Mouse (Mus musculus): ENCODE data around the gene Sacs. TPM values are rescaled to one million over a fixed set of nuclear protein-coding genes. Genes with fewer than 3 reads are reported as not detected.
A peak's percentile ranks its signal among the peaks of the same experiment; 100 is the strongest.
"Not testable (repeated sequence)": the region's sequence is repeated elsewhere in the genome, so short reads cannot be mapped to it uniquely, and the experiment has no call there.

Gene Sacs
- polyA plus RNA-seq, 1 experiment from 2014 or later, result 1.8 TPM

DNA sequence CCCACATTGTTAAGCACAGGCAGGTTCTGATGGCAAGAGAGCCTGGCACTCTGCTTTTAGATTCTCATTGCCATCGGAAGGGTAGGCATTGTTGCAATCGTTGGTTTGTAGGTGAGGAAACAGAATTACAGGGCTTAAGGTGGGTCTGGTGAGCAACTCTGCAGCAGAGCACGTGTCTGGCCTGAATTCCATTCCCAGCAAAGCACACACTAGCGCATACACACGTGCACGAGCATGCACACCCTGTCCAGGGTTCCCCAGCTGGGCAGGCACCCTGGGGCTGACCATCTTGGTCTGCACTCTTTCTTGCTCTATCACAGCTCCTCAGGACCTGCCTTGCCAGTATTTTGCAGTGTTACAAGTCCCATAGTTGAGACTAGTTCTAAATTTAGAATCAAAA is 13.1 kb upstream of the Sacs start:
- WGBS, result 73% methylated on average over 6 of the region's 6 CpGs
- no peak overlapping the region for H3K9ac ChIP-seq (ENCODE audit: low read length)
- H3K4me1 ChIP-seq (replicated peaks; ENCODE audit: control insufficient read depth, insufficient read depth, low read length), result no peaks in the 10 kb centered on the region
- no peak for ATAC-seq (ENCODE audit: low read depth)
- no peaks in the 10 kb centered on the region for H3K9me3 ChIP-seq (ENCODE audit: control insufficient read depth, low read length)
- no peak overlapping the region for H3K4me3 ChIP-seq (ENCODE audit: low read length)
- H3K36me3 ChIP-seq (ENCODE audit: control insufficient read depth, insufficient read depth, low read length), result no peaks in the 10 kb centered on the region
- no peaks in the 10 kb centered on the region for H3K27me3 ChIP-seq (ENCODE audit: control insufficient read depth, insufficient read depth, low read depth, low read length)
- H3K4me2 ChIP-seq (ENCODE audit: low read depth, low read length), result no peak overlapping the region
- H3K27ac ChIP-seq (ENCODE audit: low read length), result no peak overlapping the region

- not testable (repeated sequence) for H3K9me3 ChIP-seq (ENCODE audit: control insufficient read depth, low read length); H3K27me3 ChIP-seq (ENCODE audit: control insufficient read depth, insufficient read depth, low read depth, low read length); H3K27ac ChIP-seq (ENCODE audit: low read length); H3K4me3 ChIP-seq (ENCODE audit: low read length); ATAC-seq (ENCODE audit: low read depth); H3K4me2 ChIP-seq (ENCODE audit: low read depth, low read length); H3K9ac ChIP-seq (ENCODE audit: low read length); H3K4me1 ChIP-seq (replicated peaks; ENCODE audit: control insufficient read depth, insufficient read depth, low read length); H3K36me3 ChIP-seq (ENCODE audit: control insufficient read depth, insufficient read depth, low read length)
- WGBS, result 82% methylated on average over 6 of the region's 6 CpGs
Observed at GRCm38 (mm10) chr14:61127365-61127764, 10.9 kb upstream of the Sacs start.

- ATAC-seq (ENCODE audit: low read depth), result no peak
- Histone ChIP-seq H3K27ac (ENCODE audit: low read length) (no peak overlapping the region), H3K9me3 (ENCODE audit: control insufficient read depth, low read length) (no peaks in the 10 kb centered on the region), H3K4me3 (ENCODE audit: low read length) (no peak overlapping the region), H3K27me3 (ENCODE audit: control insufficient read depth, insufficient read depth, low read depth, low read length) (no peaks in the 10 kb centered on the region), H3K9ac (ENCODE audit: low read length) (no peak overlapping the region), H3K36me3 (ENCODE audit: control insufficient read depth, insufficient read depth, low read length) (no peaks in the 10 kb centered on the region), H3K4me2 (ENCODE audit: low read depth, low read length) (no peak overlapping the region), H3K4me1 (replicated peaks; ENCODE audit: control insufficient read depth, insufficient read depth, low read length) (no peaks in the 10 kb centered on the region)
- WGBS, result 59% methylated on average over 7 of the region's 7 CpGs
Observed at GRCm38 (mm10) chr14:61128961-61129507, 9.2 kb upstream of the Sacs start.

DNA sequence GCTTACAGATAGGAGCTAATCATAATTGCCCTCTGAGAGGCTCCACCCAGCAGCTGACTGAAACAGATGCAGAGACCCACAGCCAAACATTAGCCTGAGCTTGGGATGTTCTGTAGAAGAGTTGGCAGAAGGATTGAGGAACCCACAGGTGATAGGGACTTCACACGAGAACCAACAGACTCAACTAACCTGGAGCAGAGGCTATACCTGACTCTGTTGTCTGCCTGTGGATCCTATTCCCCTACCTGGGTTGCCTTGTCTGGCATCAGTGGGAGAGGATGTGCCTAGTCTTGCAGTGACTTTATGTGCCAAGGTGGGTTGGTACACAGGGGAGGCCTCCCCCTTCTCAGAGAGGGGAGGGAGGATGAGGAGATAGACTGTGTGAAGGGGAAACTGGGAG is 5.7 kb upstream of the Sacs start:
- no peak overlapping the region for H3K4me2 ChIP-seq (ENCODE audit: low read depth, low read length)
- H3K9ac ChIP-seq (ENCODE audit: low read length), result no peak overlapping the region
- ATAC-seq (ENCODE audit: low read depth), result no peak
- no peaks in the 10 kb centered on the region for H3K36me3 ChIP-seq (ENCODE audit: control insufficient read depth, insufficient read depth, low read length)
- H3K4me1 ChIP-seq (replicated peaks; ENCODE audit: control insufficient read depth, insufficient read depth, low read length), result no peaks in the 10 kb centered on the region
- no peak overlapping the region for H3K27ac ChIP-seq (ENCODE audit: low read length)
- H3K4me3 ChIP-seq (ENCODE audit: low read length), result no peak overlapping the region
- 61% methylated on average over 1 of the region's 1 CpGs for WGBS
- no peaks in the 10 kb centered on the region for H3K9me3 ChIP-seq (ENCODE audit: control insufficient read depth, low read length)
- H3K27me3 ChIP-seq (ENCODE audit: control insufficient read depth, insufficient read depth, low read depth, low read length), result peaks cover 2% of the 10 kb centered on the region; the same call in 1 of the 2 replicates

DNA sequence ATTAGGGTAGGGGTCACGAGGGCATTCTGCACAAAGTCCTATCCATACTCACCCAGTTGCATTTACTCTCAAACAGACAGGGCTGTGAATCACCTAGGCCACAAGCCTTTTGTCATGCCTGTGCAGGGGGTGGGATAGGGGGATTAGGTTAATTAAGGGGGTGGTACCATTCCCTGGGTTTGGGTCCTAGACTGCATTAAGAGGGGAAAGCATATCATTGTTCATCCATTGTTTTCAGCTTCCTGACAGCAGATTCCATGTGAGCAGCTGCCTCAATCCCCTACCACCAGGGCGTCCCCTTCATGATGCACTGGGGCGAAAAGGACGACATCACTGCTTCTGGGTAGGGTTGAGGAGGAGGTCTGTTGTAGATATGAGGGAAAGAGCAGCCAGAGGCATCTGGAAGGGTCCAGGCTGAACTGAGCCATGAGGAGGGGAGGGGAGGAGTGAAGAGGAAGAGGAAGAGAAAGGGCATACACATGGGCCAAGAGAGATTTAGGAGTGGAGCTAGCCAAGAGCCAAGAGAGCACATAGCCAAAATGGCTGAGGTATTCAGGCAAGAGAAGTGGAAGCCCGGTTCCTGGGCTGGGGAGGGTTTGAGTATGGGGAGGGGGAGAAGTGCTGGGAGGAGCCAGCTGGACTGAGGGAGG is 3.8 kb upstream of the Sacs start:
- ATAC-seq (ENCODE audit: low read depth), result no peak
- 50% methylated on average over 5 of the region's 5 CpGs for WGBS

DNA sequence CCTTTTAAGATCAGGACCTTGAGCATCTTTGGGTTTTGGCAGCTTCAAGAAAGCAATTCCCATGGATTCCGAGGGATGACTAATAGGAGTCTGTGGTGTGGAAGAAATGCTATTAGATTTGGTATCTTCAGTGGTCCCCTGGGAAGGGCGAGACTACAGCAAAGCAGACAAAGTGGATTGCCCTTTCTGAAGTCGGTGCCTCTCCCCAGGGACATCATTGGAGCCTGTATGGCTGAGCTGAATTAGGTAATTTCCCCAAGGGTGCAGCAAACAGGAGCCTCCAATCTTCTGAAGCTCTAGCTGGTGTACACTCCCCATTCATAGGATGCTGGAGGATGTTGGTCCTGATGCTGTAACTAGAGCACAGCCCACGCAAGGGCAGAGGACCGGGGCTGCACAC is 847 bp upstream of the Sacs start:
- WGBS, result 84% methylated on average over 5 of the region's 5 CpGs
- no peak overlapping the region for H3K4me3 ChIP-seq (ENCODE audit: low read length)
- H3K36me3 ChIP-seq (ENCODE audit: control insufficient read depth, insufficient read depth, low read length), result no peaks in the 10 kb centered on the region
- H3K9me3 ChIP-seq (ENCODE audit: control insufficient read depth, low read length), result no peaks in the 10 kb centered on the region
- H3K9ac ChIP-seq (ENCODE audit: low read length), result no peak overlapping the region
- H3K4me2 ChIP-seq (ENCODE audit: low read depth, low read length), result no peak overlapping the region
- no peak overlapping the region for H3K27ac ChIP-seq (ENCODE audit: low read length)
- ATAC-seq (ENCODE audit: low read depth), result no peak
- H3K27me3 ChIP-seq (ENCODE audit: control insufficient read depth, insufficient read depth, low read depth, low read length), result peaks cover 2% of the 10 kb centered on the region; the same call in 1 of the 2 replicates
- H3K4me1 ChIP-seq (replicated peaks; ENCODE audit: control insufficient read depth, insufficient read depth, low read length), result no peaks in the 10 kb centered on the region

More for the DNA sequence above, 3.8 kb upstream of the Sacs start:
- Histone ChIP-seq H3K4me2 (ENCODE audit: low read depth, low read length) (no peak overlapping the region), H3K9me3 (ENCODE audit: control insufficient read depth, low read length) (no peaks in the 10 kb centered on the region), H3K4me1 (replicated peaks; ENCODE audit: control insufficient read depth, insufficient read depth, low read length) (no peaks in the 10 kb centered on the region), H3K9ac (ENCODE audit: low read length) (no peak overlapping the region), H3K36me3 (ENCODE audit: control insufficient read depth, insufficient read depth, low read length) (no peaks in the 10 kb centered on the region), H3K4me3 (ENCODE audit: low read length) (no peak overlapping the region), H3K27me3 (ENCODE audit: control insufficient read depth, insufficient read depth, low read depth, low read length) (peaks cover 2% of the 10 kb centered on the region; the same call in 1 of the 2 replicates), H3K27ac (ENCODE audit: low read length) (no peak overlapping the region)

DNA sequence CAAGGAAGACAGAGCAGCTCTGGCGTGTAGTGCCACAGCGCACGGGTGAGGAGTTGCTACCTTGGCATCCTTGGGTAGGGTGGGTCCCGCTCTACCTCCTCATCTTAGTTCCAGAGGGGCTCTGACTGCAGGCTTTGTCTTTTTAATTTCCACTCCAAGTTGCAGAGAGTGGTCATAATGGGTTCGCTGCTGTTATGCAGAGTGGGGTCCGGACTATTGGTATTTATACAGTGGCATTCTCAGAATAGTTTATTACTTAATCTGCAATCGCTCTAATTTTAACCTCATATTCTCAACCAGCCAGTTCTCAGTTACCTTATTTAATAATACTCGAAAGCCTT is 440 bp downstream of the Sacs start:
- H3K9me3 ChIP-seq (ENCODE audit: control insufficient read depth, low read length), result no peaks in the 10 kb centered on the region
- H3K4me2 ChIP-seq (ENCODE audit: low read depth, low read length), result peak overlapping the region; percentile 64
- H3K27me3 ChIP-seq (ENCODE audit: control insufficient read depth, insufficient read depth, low read depth, low read length), result peaks cover 2% of the 10 kb centered on the region; the same call in 1 of the 2 replicates
- H3K36me3 ChIP-seq (ENCODE audit: control insufficient read depth, insufficient read depth, low read length), result no peaks in the 10 kb centered on the region
- no peak for ATAC-seq (ENCODE audit: low read depth)
- peak overlapping the region; percentile 45 for H3K4me3 ChIP-seq (ENCODE audit: low read length)
- 22% methylated on average over 8 of the region's 8 CpGs for WGBS
- peak overlapping the region; percentile 55 for H3K9ac ChIP-seq (ENCODE audit: low read length)
- H3K4me1 ChIP-seq (replicated peaks; ENCODE audit: control insufficient read depth, insufficient read depth, low read length), result no peaks in the 10 kb centered on the region
- no peak overlapping the region for H3K27ac ChIP-seq (ENCODE audit: low read length)

DNA sequence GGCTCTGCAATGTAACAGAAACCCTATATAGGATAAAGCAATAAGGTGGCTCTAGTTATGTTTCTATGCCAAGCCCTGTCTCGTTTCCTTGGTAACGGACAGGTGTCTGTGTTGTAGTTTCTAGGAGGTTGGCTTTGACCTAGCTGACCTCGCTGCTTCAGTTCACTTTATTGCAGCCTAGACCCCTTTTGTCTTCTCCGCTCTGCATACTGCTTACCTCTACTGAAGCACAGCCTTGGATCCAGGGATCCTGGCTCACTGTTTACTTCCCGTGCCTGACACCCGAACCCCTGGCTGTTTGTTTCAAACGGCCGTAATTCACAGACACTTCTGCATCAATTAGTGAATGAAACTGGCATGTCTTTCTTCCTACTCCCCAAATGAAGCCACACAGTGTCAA is 5.1 kb downstream of the Sacs start:
- Histone ChIP-seq H3K4me3 (ENCODE audit: low read length) (no peak overlapping the region), H3K27ac (ENCODE audit: low read length) (no peak overlapping the region), H3K4me2 (ENCODE audit: low read depth, low read length) (peak overlapping the region; percentile 33), H3K9me3 (ENCODE audit: control insufficient read depth, low read length) (no peaks in the 10 kb centered on the region), H3K9ac (ENCODE audit: low read length) (no peak overlapping the region), H3K4me1 (replicated peaks; ENCODE audit: control insufficient read depth, insufficient read depth, low read length) (no peaks in the 10 kb centered on the region), H3K27me3 (ENCODE audit: control insufficient read depth, insufficient read depth, low read depth, low read length) (no peaks in the 10 kb centered on the region), H3K36me3 (ENCODE audit: control insufficient read depth, insufficient read depth, low read length) (no peaks in the 10 kb centered on the region)
- ATAC-seq (ENCODE audit: low read depth), result no peak
- WGBS, result 44% methylated on average over 8 of the region's 8 CpGs

DNA sequence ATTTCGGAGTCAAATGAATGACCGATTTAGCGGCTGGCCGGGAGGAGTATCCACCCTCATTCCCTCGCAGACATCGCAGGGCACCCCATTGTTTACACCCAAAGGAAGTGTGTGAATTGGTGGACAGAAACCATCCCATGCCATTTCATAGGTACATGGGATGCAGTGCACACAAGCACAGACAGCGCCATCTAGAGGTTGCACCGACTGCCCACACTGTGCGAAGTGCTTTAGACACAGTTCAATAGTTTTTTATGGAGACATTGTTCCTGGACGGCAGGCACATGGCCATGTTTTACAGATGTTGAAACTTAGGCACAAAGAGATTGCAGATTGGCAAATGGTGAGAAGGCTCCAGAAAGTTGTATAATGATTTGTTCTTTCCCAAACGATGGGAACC is 5.6 kb downstream of the Sacs start:
- no peak for ATAC-seq (ENCODE audit: low read depth)
- H3K27me3 ChIP-seq (ENCODE audit: control insufficient read depth, insufficient read depth, low read depth, low read length), result no peaks in the 10 kb centered on the region
- H3K9ac ChIP-seq (ENCODE audit: low read length), result no peak overlapping the region
- WGBS, result 31% methylated on average over 11 of the region's 11 CpGs
- no peaks in the 10 kb centered on the region for H3K36me3 ChIP-seq (ENCODE audit: control insufficient read depth, insufficient read depth, low read length)
- no peaks in the 10 kb centered on the region for H3K4me1 ChIP-seq (replicated peaks; ENCODE audit: control insufficient read depth, insufficient read depth, low read length)
- H3K4me3 ChIP-seq (ENCODE audit: low read length), result no peak overlapping the region
- no peaks in the 10 kb centered on the region for H3K9me3 ChIP-seq (ENCODE audit: control insufficient read depth, low read length)
- H3K4me2 ChIP-seq (ENCODE audit: low read depth, low read length), result peak overlapping the region; percentile 33
- H3K27ac ChIP-seq (ENCODE audit: low read length), result no peak overlapping the region
